Mouse (Mus musculus) activated CD4-positive, CD25-positive, alpha-beta regulatory T cell (primary cell): Measurements from ENCODE around the gene Cinp. TPM values are rescaled to one million over a fixed set of nuclear protein-coding genes. Genes with fewer than 3 reads are reported as not detected.

Source experiments
- polyA plus RNA-seq, 2 experiments: library from polyadenylated mRNA; unstranded; fragments of 100-300 nt; shearing (Covaris generic); gene quantifications; one replicate each; pipeline ENCODE4 v1.2.1; 2017

Cinp gene
- 10 to 100 TPM; 31.8 to 41.4 TPM for polyA plus RNA-seq

GRCm38 (mm10) chr12:110889036-110890020 is at the start of gene Cinp, which contains the start of gene Tecpr2:
TSS of gene Cinp (minus strand) at chr12:110889145.
TSS of gene Tecpr2 (plus strand) at chr12:110889264.

GRCm38 (mm10) chr12:110850010-110850928 is 38.7 kb downstream of the Cinp start, which contains the start of gene Zfp839:
TSS of gene Zfp839 (plus strand) at chr12:110850253.

GRCm38 (mm10) chr12:110840348-110841198 is 48.4 kb downstream of the Cinp start, which contains the start of gene Mok:
TSS of gene Mok (minus strand) at chr12:110840939.

Other genes starting within 250 kb of the Cinp start
- gene 1700001K19Rik, start 206.5 kb downstream of the Cinp start, polyA plus RNA-seq: not detected
- 100 to 1,000 TPM; 284 to 344 TPM for gene Hsp90aa1, start 186.4 kb downstream of the Cinp start, polyA plus RNA-seq
- gene Wdr20, start 151.2 kb downstream of the Cinp start, polyA plus RNA-seq: 10 to 100 TPM; 61.2 to 67.3 TPM
- under 1 TPM in 1 of 2 experiments, not detected in 1; 0.26 TPM for gene Mok, start 48.2 kb downstream of the Cinp start, polyA plus RNA-seq
- 1 to 10 TPM; 2.3 to 4.5 TPM for gene Zfp839, start 38.9 kb downstream of the Cinp start, polyA plus RNA-seq
- gene Tecpr2, start 119 bp upstream of the Cinp start, polyA plus RNA-seq: 1 to 10 TPM; 1.3 to 1.8 TPM
- gene Ankrd9, start 89.9 kb upstream of the Cinp start, polyA plus RNA-seq: 1 to 10 TPM; 2.5 to 7.4 TPM
- gene Rcor1, start 150.2 kb upstream of the Cinp start, polyA plus RNA-seq: 10 to 100 TPM; 33.1 to 39.2 TPM